Mouse (Mus musculus): ENCODE data around the gene Racgap1. TPM values are rescaled to one million over a fixed set of nuclear protein-coding genes. Genes with fewer than 3 reads are reported as not detected.
A peak's percentile ranks its signal among the peaks of the same experiment; 100 is the strongest.

Gene Racgap1
- polyA plus RNA-seq, 1 experiment from 2014 or later, result 102 TPM

GRCm38 (mm10) chr15:99596841-99597240 is 54.6 kb downstream of the Racgap1 start:
- Histone ChIP-seq H3K4me1 (replicated peaks) (peaks cover 52% of the 10 kb centered on the region), H3K36me3 (no peaks in the 10 kb centered on the region), H3K4me2 (no peak overlapping the region), H3K27me3 (peaks cover 59% of the 10 kb centered on the region), H3K9me3 (no peaks in the 10 kb centered on the region), H3K9ac (no peak overlapping the region), H3K4me3 (no peak overlapping the region), H3K27ac (peak overlapping the region; percentile 66)
- ATAC-seq (ENCODE audit: low FRiP score), result no peak
- 65% methylated on average over 7 of the region's 7 CpGs for WGBS

DNA sequence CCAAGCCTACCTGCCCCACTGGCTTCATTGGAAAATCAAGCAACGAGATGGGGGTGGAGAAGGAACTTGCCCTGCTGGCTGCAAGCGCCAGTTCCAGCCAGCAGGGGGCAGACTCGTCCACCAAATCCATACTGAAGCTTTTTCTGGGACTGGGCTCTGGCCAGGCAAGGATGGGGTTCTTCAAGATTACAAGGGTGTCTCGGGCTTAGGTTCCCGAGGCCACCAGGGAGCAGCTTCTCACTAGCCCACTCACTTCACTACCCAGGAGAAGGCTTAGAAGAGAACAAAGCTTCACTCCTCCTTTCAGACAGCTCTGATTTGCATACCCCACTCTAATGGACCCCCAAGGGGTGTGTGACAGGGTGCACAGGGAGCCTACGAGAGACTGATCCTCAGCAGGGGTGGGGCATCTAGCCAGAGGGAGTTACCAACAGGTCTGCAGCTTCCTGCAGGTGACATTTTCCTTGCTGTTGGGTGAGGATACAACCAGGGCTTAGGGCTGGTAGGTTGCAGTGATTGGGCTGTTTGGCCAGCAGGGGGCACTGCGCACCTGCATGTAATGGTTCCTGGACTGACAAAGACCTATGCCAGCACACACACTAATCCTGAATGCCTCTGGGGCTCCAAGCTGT is 55.3 kb downstream of the Racgap1 start:
- ATAC-seq (ENCODE audit: low FRiP score), result peak; percentile 88
- H3K27ac ChIP-seq, result peak overlapping the region; percentile 66
- peak overlapping the region; percentile 18; the same call in 1 of the 2 replicates for H3K4me2 ChIP-seq
- H3K4me1 ChIP-seq (replicated peaks), result peaks cover 46% of the 10 kb centered on the region
- H3K9ac ChIP-seq, result no peak overlapping the region
- H3K9me3 ChIP-seq, result no peaks in the 10 kb centered on the region
- H3K4me3 ChIP-seq, result no peak overlapping the region
- H3K27me3 ChIP-seq, result peaks cover 65% of the 10 kb centered on the region
- H3K36me3 ChIP-seq, result no peaks in the 10 kb centered on the region
- WGBS, result 0% methylated on average over 7 of the region's 7 CpGs

GRCm38 (mm10) chr15:99594951-99595350 is 56.5 kb downstream of the Racgap1 start:
- Histone ChIP-seq H3K4me2 (no peak overlapping the region), H3K36me3 (no peaks in the 10 kb centered on the region), H3K27me3 (peaks cover 67% of the 10 kb centered on the region), H3K9me3 (no peaks in the 10 kb centered on the region), H3K4me3 (no peak overlapping the region), H3K9ac (peak overlapping the region; percentile 35; the same call in 1 of the 2 replicates), H3K27ac (no peak overlapping the region), H3K4me1 (replicated peaks) (peaks cover 43% of the 10 kb centered on the region)
- 91% methylated on average over 10 of the region's 10 CpGs for WGBS
- ATAC-seq (ENCODE audit: low FRiP score), result no peak

DNA sequence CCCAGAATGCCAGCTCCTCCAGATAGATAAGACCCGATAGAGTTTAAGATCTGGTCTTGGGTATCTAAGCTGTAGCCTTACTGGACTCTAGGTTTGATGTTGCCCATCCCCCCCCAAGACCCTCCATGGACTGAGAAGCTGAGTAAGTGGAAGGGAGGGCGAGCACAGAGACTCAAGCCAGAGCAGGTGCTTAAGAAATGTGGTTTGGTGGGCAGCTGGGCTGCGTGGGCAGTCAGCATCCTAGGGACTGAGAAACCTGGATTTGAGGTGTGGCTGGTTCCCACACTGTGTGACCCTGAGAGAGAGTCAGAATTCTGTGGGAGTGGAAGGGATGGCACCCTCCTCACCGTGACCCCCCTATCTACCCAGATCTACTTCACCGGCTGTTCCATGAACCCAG is 58.6 kb downstream of the Racgap1 start:
- no peak overlapping the region for H3K4me2 ChIP-seq
- H3K9me3 ChIP-seq, result no peaks in the 10 kb centered on the region
- peaks cover 83% of the 10 kb centered on the region for H3K27me3 ChIP-seq
- no peak overlapping the region for H3K27ac ChIP-seq
- H3K4me3 ChIP-seq, result no peak overlapping the region
- 83% methylated on average over 5 of the region's 5 CpGs for WGBS
- ATAC-seq (ENCODE audit: low FRiP score), result no peak
- H3K9ac ChIP-seq, result no peak overlapping the region
- no peaks in the 10 kb centered on the region for H3K36me3 ChIP-seq
- peaks cover 30% of the 10 kb centered on the region for H3K4me1 ChIP-seq (replicated peaks)

- H3K9me3 ChIP-seq, result no peaks in the 10 kb centered on the region
- H3K27ac ChIP-seq, result no peak overlapping the region
- no peak overlapping the region for H3K4me2 ChIP-seq
- H3K4me1 ChIP-seq (replicated peaks), result peaks cover 24% of the 10 kb centered on the region
- H3K4me3 ChIP-seq, result no peak overlapping the region
- peaks cover 87% of the 10 kb centered on the region for H3K27me3 ChIP-seq
- WGBS, result 56% methylated on average over 8 of the region's 8 CpGs
- H3K36me3 ChIP-seq, result no peaks in the 10 kb centered on the region
- H3K9ac ChIP-seq, result no peak overlapping the region
- ATAC-seq (ENCODE audit: low FRiP score), result no peak
Measured at GRCm38 (mm10) chr15:99592177-99592576, 59.3 kb downstream of the Racgap1 start.

DNA sequence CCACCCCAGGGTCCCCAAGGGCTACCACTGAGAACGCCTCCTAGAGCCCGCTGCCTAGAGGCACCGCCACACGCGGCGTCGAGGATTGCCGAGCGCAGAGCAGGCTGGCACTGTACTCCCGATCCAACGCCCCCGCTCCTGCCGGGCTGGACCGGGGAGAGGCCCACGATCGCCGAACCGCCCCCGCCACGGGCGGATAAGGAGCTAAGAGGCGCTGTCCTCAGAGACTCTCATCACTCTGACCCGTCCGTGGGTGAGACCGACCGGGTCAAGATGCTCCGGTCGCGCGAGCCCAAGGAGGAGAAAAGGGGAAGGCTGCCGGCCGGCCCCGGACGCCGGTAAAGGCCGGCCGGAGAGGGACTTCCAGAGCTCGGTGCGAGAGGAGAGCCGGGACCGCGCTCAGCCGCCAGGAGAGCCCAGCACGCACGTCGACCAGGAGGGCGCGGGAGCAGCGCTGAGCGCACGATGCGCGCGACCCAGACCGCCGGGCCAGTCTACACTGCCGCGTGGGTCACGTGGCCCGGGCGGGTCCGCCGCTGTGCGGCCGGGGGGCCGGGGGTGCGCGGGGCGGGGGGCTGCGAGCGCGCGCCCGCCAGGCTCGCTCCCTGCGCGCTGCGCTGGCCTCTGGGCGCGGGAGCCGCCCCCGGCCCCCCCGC is 60.9 kb downstream of the Racgap1 start, which contains the start of gene Aqp5:
Aqp5 (plus strand) TSS at position 354 of the 656 bp plus-strand sequence.
- peak; percentile 67 for ATAC-seq (ENCODE audit: low FRiP score)
- no peak within 1 kb of the TSS for H3K27ac ChIP-seq
- H3K9ac ChIP-seq, result peak within 1 kb of the TSS; percentile 70
- peaks cover 14% of the 10 kb centered on the region for H3K4me1 ChIP-seq (replicated peaks)
- WGBS, result 3% methylated on average over 66 of the region's 83 CpGs
- H3K4me2 ChIP-seq, result peak within 1 kb of the TSS; percentile 63
- H3K27me3 ChIP-seq, result peaks cover 100% of the 10 kb centered on the region
- peak within 1 kb of the TSS; percentile 46 for H3K4me3 ChIP-seq
- H3K36me3 ChIP-seq, result no peaks in the 10 kb centered on the region
- H3K9me3 ChIP-seq, result no peaks in the 10 kb centered on the region

DNA sequence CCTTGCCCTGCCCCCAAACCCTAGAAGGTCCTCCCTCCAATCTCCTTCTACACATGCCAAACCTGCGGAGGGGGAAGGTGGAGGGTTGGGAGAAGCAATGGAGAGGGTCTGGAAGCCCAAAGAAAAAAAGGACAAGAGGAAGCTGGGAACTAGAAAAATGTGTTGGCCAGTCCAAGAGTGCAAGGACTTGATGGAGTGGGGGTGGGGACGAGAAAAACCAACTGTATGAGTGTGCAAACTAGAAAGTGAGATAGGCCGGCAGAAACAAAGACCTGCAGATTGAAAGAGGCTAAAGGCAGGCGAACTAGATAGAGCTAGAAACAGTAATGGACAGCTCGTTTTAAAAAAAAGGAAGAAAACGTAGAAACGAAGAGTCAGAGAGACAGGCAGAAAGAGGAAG is 61.8 kb downstream of the Racgap1 start:
- Histone ChIP-seq H3K4me2 (no peak overlapping the region), H3K9me3 (no peaks in the 10 kb centered on the region), H3K27ac (no peak overlapping the region), H3K4me1 (replicated peaks) (peaks cover 18% of the 10 kb centered on the region), H3K9ac (no peak overlapping the region), H3K36me3 (no peaks in the 10 kb centered on the region), H3K4me3 (0 out of 2 replicates have a peak overlapping the region, but pooled peaks have one; percentile 46), H3K27me3 (peaks cover 100% of the 10 kb centered on the region)
- no peak for ATAC-seq (ENCODE audit: low FRiP score)
- WGBS, result 17% methylated on average over 7 of the region's 7 CpGs

DNA sequence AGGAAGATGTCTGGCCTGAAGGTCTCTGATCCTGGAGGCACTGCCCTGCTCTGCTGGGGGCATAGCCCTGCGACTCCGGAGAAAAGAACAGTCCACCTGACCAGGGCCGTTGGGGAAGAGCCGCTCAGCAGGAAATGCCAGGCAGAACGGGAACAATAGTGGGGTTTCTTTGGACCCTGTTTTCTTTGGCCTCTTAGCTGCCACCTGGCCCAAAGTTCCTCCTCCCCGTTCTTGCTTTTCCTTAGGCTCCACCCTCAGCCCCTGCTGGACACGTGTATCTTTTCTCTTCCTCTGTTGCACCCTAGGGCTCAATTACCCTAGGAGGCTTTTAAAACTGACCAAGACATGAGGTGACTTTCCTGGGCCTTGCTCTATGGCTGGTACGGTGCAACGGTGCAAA is 62.2 kb downstream of the Racgap1 start:
- no peak for ATAC-seq (ENCODE audit: low FRiP score)
- 6% methylated on average over 9 of the region's 9 CpGs for WGBS
- H3K4me1 ChIP-seq (replicated peaks), result peaks cover 23% of the 10 kb centered on the region

GRCm38 (mm10) chr15:99586525-99586924 is 64.9 kb downstream of the Racgap1 start:
- H3K4me1 ChIP-seq (replicated peaks), result peaks cover 33% of the 10 kb centered on the region
- WGBS, result 82% methylated on average over 3 of the region's 3 CpGs
- no peaks in the 10 kb centered on the region for H3K9me3 ChIP-seq
- peaks cover 99% of the 10 kb centered on the region for H3K27me3 ChIP-seq
- no peak overlapping the region for H3K9ac ChIP-seq
- H3K27ac ChIP-seq, result no peak overlapping the region
- H3K36me3 ChIP-seq, result no peaks in the 10 kb centered on the region
- H3K4me3 ChIP-seq, result no peak overlapping the region
- no peak for ATAC-seq (ENCODE audit: low FRiP score)
- H3K4me2 ChIP-seq, result no peak overlapping the region

More for the DNA sequence above, 62.2 kb downstream of the Racgap1 start:
- H3K4me2 ChIP-seq, result no peak overlapping the region
- H3K9me3 ChIP-seq, result no peaks in the 10 kb centered on the region
- H3K4me3 ChIP-seq, result no peak overlapping the region
- H3K27me3 ChIP-seq, result peaks cover 100% of the 10 kb centered on the region
- no peaks in the 10 kb centered on the region for H3K36me3 ChIP-seq
- H3K27ac ChIP-seq, result no peak overlapping the region
- H3K9ac ChIP-seq, result no peak overlapping the region

DNA sequence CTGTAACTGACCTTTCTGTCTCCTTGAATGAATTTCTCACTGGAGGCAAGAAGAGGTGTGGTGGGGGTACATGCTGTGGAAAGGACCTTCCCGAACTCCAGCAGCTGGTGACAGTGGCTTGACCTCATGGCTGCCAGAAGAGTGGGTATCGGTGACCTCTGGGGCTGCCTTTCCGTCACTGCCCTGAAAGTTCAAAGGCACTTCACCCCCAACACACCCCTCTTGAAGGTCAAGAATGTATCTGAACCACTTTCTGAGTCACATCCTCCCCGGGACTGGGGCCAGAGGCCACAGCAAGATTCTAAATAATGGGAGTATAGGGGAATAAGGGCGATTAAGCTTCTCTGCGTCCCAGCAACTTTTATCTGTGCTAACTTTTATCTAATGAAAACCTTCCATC is 65.7 kb downstream of the Racgap1 start:
- no peaks in the 10 kb centered on the region for H3K9me3 ChIP-seq
- peaks cover 29% of the 10 kb centered on the region for H3K4me1 ChIP-seq (replicated peaks)
- no peak overlapping the region for H3K27ac ChIP-seq
- 68% methylated on average over 6 of the region's 6 CpGs for WGBS
- H3K9ac ChIP-seq, result no peak overlapping the region
- H3K36me3 ChIP-seq, result no peaks in the 10 kb centered on the region
- ATAC-seq (ENCODE audit: low FRiP score), result no peak
- H3K4me3 ChIP-seq, result no peak overlapping the region
- H3K27me3 ChIP-seq, result peaks cover 99% of the 10 kb centered on the region
- H3K4me2 ChIP-seq, result no peak overlapping the region

- no peak for ATAC-seq (ENCODE audit: low FRiP score)
- no peaks in the 10 kb centered on the region for H3K36me3 ChIP-seq
- no peaks in the 10 kb centered on the region for H3K9me3 ChIP-seq
- peak overlapping the region; percentile 29 for H3K4me3 ChIP-seq
- 2% methylated on average over 24 of the region's 24 CpGs for WGBS
- peak overlapping the region; percentile 54 for H3K4me2 ChIP-seq
- no peak overlapping the region for H3K27ac ChIP-seq
- peak overlapping the region; percentile 53; the same call in 1 of the 2 replicates for H3K9ac ChIP-seq
- H3K4me1 ChIP-seq (replicated peaks), result peaks cover 23% of the 10 kb centered on the region
- peaks cover 99% of the 10 kb centered on the region for H3K27me3 ChIP-seq
Measured at GRCm38 (mm10) chr15:99584407-99585202, 66.9 kb downstream of the Racgap1 start.

Data from hindbrain, embryonic 13.5 days (tissue).